Mouse (Mus musculus): ENCODE data around the gene Il11ra1.

Il11ra1 gene

GRCm38 (mm10) chr4:41708192-41708745, 8.5 kb downstream of the Il11ra1 start:
- no peak for DNase-seq (ENCODE audit: extremely low read depth, low read depth, low spot score)

GRCm38 (mm10) chr4:41710229-41710628, 10.4 kb downstream of the Il11ra1 start:
- DNase-seq (ENCODE audit: extremely low read depth, low read depth, low spot score), result no peak

- DNase-seq (ENCODE audit: extremely low read depth, low read depth, low spot score), result no peak
Measured at GRCm38 (mm10) chr4:41711705-41712375, 12.1 kb downstream of the Il11ra1 start.

- no peak for DNase-seq (ENCODE audit: extremely low read depth, low read depth, low spot score)
Measured at GRCm38 (mm10) chr4:41712421-41713196, 12.8 kb downstream of the Il11ra1 start.

- no peak for DNase-seq (ENCODE audit: extremely low read depth, low read depth, low spot score)
Measured at GRCm38 (mm10) chr4:41713197-41714067, 13.6 kb downstream of the Il11ra1 start, which contains the start of gene Rpp25l. TSS of gene Rpp25l (minus strand) at chr4:41713534.

GRCm38 (mm10) chr4:41714276-41714675, 14.5 kb downstream of the Il11ra1 start:
- no peak for DNase-seq (ENCODE audit: extremely low read depth, low read depth, low spot score)

- no peak for DNase-seq (ENCODE audit: extremely low read depth, low read depth, low spot score)
Measured at GRCm38 (mm10) chr4:41715082-41715481, 15.3 kb downstream of the Il11ra1 start.

GRCm38 (mm10) chr4:41715596-41715995, 15.8 kb downstream of the Il11ra1 start:
- DNase-seq (ENCODE audit: extremely low read depth, low read depth, low spot score), result no peak

GRCm38 (mm10) chr4:41716834-41717233, 17.0 kb downstream of the Il11ra1 start:
- no peak for DNase-seq (ENCODE audit: extremely low read depth, low read depth, low spot score)

GRCm38 (mm10) chr4:41722918-41723351, 23.1 kb downstream of the Il11ra1 start, which contains the start of gene Dctn3:
TSS of gene Dctn3 (minus strand) at chr4:41723170.
- peak; percentile 59 for DNase-seq (ENCODE audit: extremely low read depth, low read depth, low spot score)

GRCm38 (mm10) chr4:41726826-41727621, 27.2 kb downstream of the Il11ra1 start:
- no peak for DNase-seq (ENCODE audit: extremely low read depth, low read depth, low spot score)

- no peak for DNase-seq (ENCODE audit: extremely low read depth, low read depth, low spot score)
Measured at GRCm38 (mm10) chr4:41731052-41731765, 31.4 kb downstream of the Il11ra1 start, which contains the start of gene Arid3c. TSS of gene Arid3c (minus strand) at chr4:41731142.

- DNase-seq (ENCODE audit: extremely low read depth, low read depth, low spot score), result no peak
Measured at GRCm38 (mm10) chr4:41737602-41738255, 37.9 kb downstream of the Il11ra1 start.

- DNase-seq (ENCODE audit: extremely low read depth, low read depth, low spot score), result no peak
Measured at GRCm38 (mm10) chr4:41738256-41738603, 38.4 kb downstream of the Il11ra1 start.

GRCm38 (mm10) chr4:41739260-41739659, 39.5 kb downstream of the Il11ra1 start:
- no peak for DNase-seq (ENCODE audit: extremely low read depth, low read depth, low spot score)

- no peak for DNase-seq (ENCODE audit: extremely low read depth, low read depth, low spot score)
Measured at GRCm38 (mm10) chr4:41740380-41741157, 40.8 kb downstream of the Il11ra1 start.

- DNase-seq (ENCODE audit: extremely low read depth, low read depth, low spot score), result peak; percentile 75
Measured at GRCm38 (mm10) chr4:41741158-41741560, 41.4 kb downstream of the Il11ra1 start.

GRCm38 (mm10) chr4:41744131-41744530, 44.3 kb downstream of the Il11ra1 start:
- DNase-seq (ENCODE audit: extremely low read depth, low read depth, low spot score), result no peak
